Mouse (Mus musculus) olfactory bulb, adult 2 months (tissue): ENCODE measurements around the gene Chka.

Experiments
- CTCF ChIP-seq: fragments of 200-500 bp; IDR thresholded peaks from 2 replicates; pipeline ENCODE4 v1.5.1; 2012; ENCODE audit warnings: low read depth, mild to moderate bottlenecking, low read length, moderate library complexity; ENCODE audit not compliant: insufficient read depth
- POLR2A ChIP-seq: fragments of 200-500 bp; IDR thresholded peaks from 2 replicates; pipeline ENCODE4 v1.6.1; 2012; ENCODE audit warnings: mild to moderate bottlenecking, low read depth, low read length, moderate library complexity; ENCODE audit not compliant: insufficient read depth

DNA sequence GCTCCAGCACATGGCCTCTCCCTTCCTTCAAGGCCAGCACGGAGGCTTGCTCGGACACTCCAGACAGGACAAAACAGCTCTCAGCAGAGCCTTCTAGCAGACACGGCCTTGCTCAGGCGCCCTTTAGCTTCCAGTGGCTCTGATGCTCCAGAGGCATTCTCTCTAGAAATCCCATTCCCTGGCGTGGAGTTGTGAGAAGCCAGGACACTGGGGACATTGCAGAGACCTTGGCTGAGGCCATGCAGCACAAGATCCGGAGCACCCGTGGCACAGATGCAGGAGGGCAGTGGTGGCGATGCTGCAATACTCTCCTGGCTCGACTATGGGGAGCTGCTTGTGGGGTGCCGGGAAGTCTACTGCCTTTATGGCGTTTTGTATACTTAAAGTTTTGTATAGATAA is 65.2 kb downstream of the Chka start:
- TF ChIP-seq POLR2A: no peak
- no peak for TF ChIP-seq CTCF
